Mouse (Mus musculus) C2C12 (cell line): ENCODE measurements around the gene Pcgf6.
A peak's percentile ranks its signal among the peaks of the same experiment; 100 is the strongest.

Source experiments
- CEBPB ChIP-seq: IDR thresholded peaks from one replicate; pipeline ENCODE4 v1.6.1; 2011; ENCODE audit warnings: low read depth, mild to moderate bottlenecking, control low read depth, moderate library complexity
- CTCF ChIP-seq: IDR thresholded peaks from one replicate; pipeline ENCODE4 v1.5.1; 2011; ENCODE audit not compliant: control insufficient read depth, insufficient read depth, insufficient read length
- FOSL1 ChIP-seq: IDR thresholded peaks from one replicate; pipeline ENCODE4 v1.8.0; 2011; ENCODE audit warnings: mild to moderate bottlenecking, low read length; ENCODE audit not compliant: poor library complexity, insufficient read depth, severe bottlenecking
- MAX ChIP-seq: IDR thresholded peaks from one replicate; pipeline ENCODE4 v1.6.1; 2011; ENCODE audit warnings: mild to moderate bottlenecking, control low read depth
- MYOD1 ChIP-seq: IDR thresholded peaks from one replicate; pipeline ENCODE4 v1.6.1; 2011; ENCODE audit warnings: low read depth; ENCODE audit not compliant: control insufficient read depth, insufficient read length
- MYOG ChIP-seq: IDR thresholded peaks from one replicate; pipeline ENCODE4 v1.6.1; 2011; ENCODE audit not compliant: control insufficient read depth, insufficient read length; ENCODE audit errors: extremely low read depth
- USF1 ChIP-seq: IDR thresholded peaks from one replicate; pipeline ENCODE4 v1.6.1; 2011; ENCODE audit warnings: low read depth, mild to moderate bottlenecking, control low read depth, moderate library complexity

DNA sequence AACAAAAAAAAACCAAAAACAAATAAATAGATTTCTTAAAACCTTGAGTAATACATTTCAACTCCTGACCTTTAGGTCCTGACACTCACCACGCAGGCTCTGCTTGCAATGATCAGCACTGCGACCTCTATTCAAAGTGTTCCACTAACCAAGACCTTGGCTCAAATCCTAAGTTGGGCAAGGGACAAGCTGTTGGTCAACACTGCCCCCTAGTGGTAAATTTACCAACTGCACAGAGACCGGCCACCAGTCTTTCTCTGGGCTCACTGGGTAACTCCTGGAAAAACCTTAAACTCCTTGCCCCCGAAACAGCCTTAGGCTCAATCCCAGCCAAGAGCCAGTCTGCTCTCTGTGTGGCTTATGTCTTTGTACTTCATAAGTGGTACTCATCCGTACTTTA lies 59.6 kb downstream of the Pcgf6 start:
- TF ChIP-seq CEBPB (no peak), MAX (no peak), CTCF (peak; percentile 65), MYOG (no peak), MYOD1 (no peak), FOSL1 (no peak), USF1 (no peak)
